In the genomic region with DNA sequence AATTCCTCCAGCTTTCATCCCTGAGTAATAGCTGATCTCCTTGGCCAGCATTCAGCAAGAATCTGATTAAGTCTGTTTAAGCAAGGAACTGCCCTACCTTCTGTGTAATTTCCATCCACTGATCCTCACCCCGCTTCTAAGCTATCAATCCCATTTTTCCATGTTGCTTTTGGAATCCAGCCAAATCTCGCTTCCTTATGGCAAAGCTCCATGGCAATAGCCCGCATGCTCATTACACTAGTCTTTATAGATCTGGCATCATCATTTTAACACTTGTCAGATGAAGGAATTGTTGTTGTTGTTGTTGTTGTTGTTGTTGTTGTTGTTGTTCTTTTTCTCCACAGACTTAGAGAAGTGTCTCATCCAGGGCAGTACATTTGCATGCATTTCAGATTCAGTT, we compare ENCODE assay signal across 24 mouse cellular contexts.
DNase-seq lines count a peak whose midpoint lies in the region; ATAC-seq and TF ChIP-seq lines count a peak whose summit lies in the region.
"Had no signal": no experiment of that assay in that cellular context is flagged by ENCODE, and none has a peak within 500 bp of the region (broad histone marks: within the 10 kb centered on the region; RNA-seq: fewer than 3 reads in every experiment).

No protein-coding gene starts in this region.

- no peak for ATAC-seq in embryonic facial prominence, embryonic 14.5 days (ENCODE audit: low read depth)
- no peak for ATAC-seq in hindbrain, postnatal 0 days
- ATAC-seq: CD4-positive, CD25-positive, alpha-beta regulatory T cell, adult 4 months; inflammation-experienced regulatory T-cells, adult 6 months had no signal

- TF ChIP-seq CTCF in hindbrain, postnatal 0 days (IDR thresholded peaks at IDR 0.05; ENCODE audit: low read depth), result no peak
- TF ChIP-seq CTCF in cortical plate, adult 2 months (IDR thresholded peaks at IDR 0.05; ENCODE audit: extremely low read depth, insufficient read depth, low read length), result no peak

- no peaks in the 10 kb centered on the region for H3K36me3 ChIP-seq in embryonic facial prominence, embryonic 14.5 days (ENCODE audit: control insufficient read depth, insufficient read depth, low read length)
- H3K36me3 ChIP-seq in embryonic facial prominence, embryonic 10.5 days (replicated peaks), result no peaks in the 10 kb centered on the region
- H3K36me3 ChIP-seq in hindbrain, postnatal 0 days (ENCODE audit: insufficient read depth, low read length), result no peaks in the 10 kb centered on the region
- H3K36me3 ChIP-seq in hindbrain, embryonic 10.5 days, result no peaks in the 10 kb centered on the region
- H3K36me3 ChIP-seq: embryonic facial prominence, embryonic 15.5 days; hindbrain, embryonic 12.5 days; limb, embryonic 15.5 days; midbrain, embryonic 10.5 days had no signal

- no peak overlapping the region for H3K9ac ChIP-seq in embryonic facial prominence, embryonic 14.5 days (ENCODE audit: low read depth, low read length)
- no peak overlapping the region for H3K9ac ChIP-seq in hindbrain, postnatal 0 days (replicated peaks; ENCODE audit: low read length)
- H3K9ac ChIP-seq: embryonic facial prominence, embryonic 15.5 days; hindbrain, embryonic 12.5 days; limb, embryonic 15.5 days; liver, embryonic 14.5 days had no signal

- 49% methylated on average over 3 of the region's 3 CpGs for WGBS in embryonic facial prominence, embryonic 14.5 days
- WGBS in embryonic facial prominence, embryonic 10.5 days, result 88% methylated on average over 3 of the region's 3 CpGs
- 27% methylated on average over 3 of the region's 3 CpGs for WGBS in hindbrain, postnatal 0 days
- WGBS in hindbrain, embryonic 10.5 days, result 85% methylated on average over 3 of the region's 3 CpGs

- H3K9me3 ChIP-seq in embryonic facial prominence, embryonic 14.5 days (ENCODE audit: control insufficient read depth, low read length), result no peaks in the 10 kb centered on the region
- no peaks in the 10 kb centered on the region for H3K9me3 ChIP-seq in embryonic facial prominence, embryonic 10.5 days
- no peaks in the 10 kb centered on the region for H3K9me3 ChIP-seq in hindbrain, postnatal 0 days (ENCODE audit: low read length)
- H3K9me3 ChIP-seq in hindbrain, embryonic 10.5 days, result no peaks in the 10 kb centered on the region
- H3K9me3 ChIP-seq: embryonic facial prominence, embryonic 15.5 days; hindbrain, embryonic 12.5 days; limb, embryonic 15.5 days; midbrain, embryonic 10.5 days had no signal

- no peaks in the 10 kb centered on the region for H3K4me1 ChIP-seq in embryonic facial prominence, embryonic 14.5 days (ENCODE audit: control insufficient read depth, insufficient read depth, low read length)
- H3K4me1 ChIP-seq in embryonic facial prominence, embryonic 10.5 days, result no peaks in the 10 kb centered on the region
- no peaks in the 10 kb centered on the region; the same call in 1 of the 2 replicates for H3K4me1 ChIP-seq in hindbrain, postnatal 0 days (ENCODE audit: insufficient read depth, low read length)
- H3K4me1 ChIP-seq in hindbrain, embryonic 10.5 days (replicated peaks), result no peaks in the 10 kb centered on the region
- H3K4me1 ChIP-seq in cortical plate, adult 2 months (ENCODE audit: control insufficient read depth, insufficient read depth, low read length), result peaks cover 2% of the 10 kb centered on the region; the same call in 1 of the 2 replicates
- H3K4me1 ChIP-seq: embryonic facial prominence, embryonic 15.5 days; hindbrain, embryonic 12.5 days; limb, embryonic 15.5 days; midbrain, embryonic 10.5 days had no signal

- H3K4me3 ChIP-seq in embryonic facial prominence, embryonic 14.5 days (ENCODE audit: low read depth, low read length), result no peak overlapping the region
- H3K4me3 ChIP-seq in embryonic facial prominence, embryonic 10.5 days, result no peak overlapping the region
- H3K4me3 ChIP-seq in hindbrain, postnatal 0 days (ENCODE audit: low read length), result no peak overlapping the region
- no peak overlapping the region for H3K4me3 ChIP-seq in hindbrain, embryonic 10.5 days
- H3K4me3 ChIP-seq in cortical plate, adult 2 months (ENCODE audit: insufficient read depth, low read length), result no peak overlapping the region
- H3K4me3 ChIP-seq: embryonic facial prominence, embryonic 15.5 days; hindbrain, embryonic 12.5 days; limb, embryonic 15.5 days; midbrain, embryonic 10.5 days had no signal

- DNase-seq in embryonic facial prominence, embryonic 14.5 days (ENCODE audit: low spot score), result peak; percentile 39
- no peak for DNase-seq in embryonic facial prominence, embryonic 10.5 days (ENCODE audit: low spot score)
- peak; percentile 64 for DNase-seq in hindbrain, postnatal 0 days (ENCODE audit: low spot score)
- no peak for DNase-seq in hindbrain, embryonic 10.5 days (ENCODE audit: low spot score)
- DNase-seq in lung, postnatal 10 days, result peak; percentile 10
- no peak for DNase-seq in lung, postnatal 14 days
- DNase-seq in spleen, adult 18-20 months, result no peak
- DNase-seq: adrenal gland, postnatal 25 days; cerebellum, postnatal 25 days; embryo, embryonic 11 days; gastrocnemius, postnatal 10 days; heart, postnatal 10 days; kidney, adult 18-20 months; kidney, postnatal 25 days; thymus, postnatal 25 days had no signal

- no peak overlapping the region for H3K27ac ChIP-seq in embryonic facial prominence, embryonic 14.5 days (replicated peaks; ENCODE audit: low read depth, low read length)
- no peak overlapping the region for H3K27ac ChIP-seq in embryonic facial prominence, embryonic 10.5 days (replicated peaks)
- H3K27ac ChIP-seq in hindbrain, postnatal 0 days, result no peak overlapping the region
- no peak overlapping the region for H3K27ac ChIP-seq in hindbrain, embryonic 10.5 days
- H3K27ac ChIP-seq in cortical plate, adult 2 months (ENCODE audit: insufficient read depth, low read length), result peak overlapping the region; percentile 13; the same call in 1 of the 2 replicates
- H3K27ac ChIP-seq: embryonic facial prominence, embryonic 15.5 days; hindbrain, embryonic 12.5 days; limb, embryonic 15.5 days; liver, embryonic 14.5 days; midbrain, embryonic 10.5 days had no signal

- no peak overlapping the region for H3K4me2 ChIP-seq in embryonic facial prominence, embryonic 14.5 days (ENCODE audit: low read depth, low read length)
- H3K4me2 ChIP-seq in hindbrain, postnatal 0 days (ENCODE audit: low read depth, low read length), result no peak overlapping the region
- H3K4me2 ChIP-seq: embryonic facial prominence, embryonic 15.5 days; heart, embryonic 11.5 days; hindbrain, embryonic 12.5 days; limb, embryonic 15.5 days had no signal

- no peaks in the 10 kb centered on the region for H3K27me3 ChIP-seq in embryonic facial prominence, embryonic 14.5 days (replicated peaks; ENCODE audit: control insufficient read depth, insufficient read depth, low read length)
- no peaks in the 10 kb centered on the region for H3K27me3 ChIP-seq in embryonic facial prominence, embryonic 10.5 days (replicated peaks; ENCODE audit: low read depth, poor library complexity, severe bottlenecking)
- H3K27me3 ChIP-seq in hindbrain, postnatal 0 days (ENCODE audit: insufficient read depth, low read length), result no peaks in the 10 kb centered on the region
- no peaks in the 10 kb centered on the region for H3K27me3 ChIP-seq in hindbrain, embryonic 10.5 days (ENCODE audit: insufficient read depth, poor library complexity, severe bottlenecking)
- H3K27me3 ChIP-seq: embryonic facial prominence, embryonic 15.5 days; hindbrain, embryonic 12.5 days; limb, embryonic 15.5 days had no signal

- TF ChIP-seq POLR2A in cortical plate, adult 2 months (IDR thresholded peaks at IDR 0.05; ENCODE audit: extremely low read depth, insufficient read depth, low read length), result no peak

Comparison
In these comparisons a context has a peak if more than half of its experiments do, and no peak if none do; other contexts are left out.
1. DNase-seq: peak in embryonic facial prominence, embryonic 14.5 days (single experiment), hindbrain, postnatal 0 days (single experiment) and lung, postnatal 10 days (single experiment); none in embryonic facial prominence, embryonic 10.5 days (single experiment), hindbrain, embryonic 10.5 days (single experiment), lung, postnatal 14 days (single experiment) and spleen, adult 18-20 months (0 of 2).